Mouse (Mus musculus) ES-E14 (cell line): Measurements from ENCODE around the gene Wdr35.

ENCODE experiments used
- CHD2 ChIP-seq: IDR thresholded peaks from 2 replicates; pipeline ENCODE4 v1.6.1; 2014; ENCODE audit warnings: mild to moderate bottlenecking, low read depth, low read length, inconsistent platforms
- HCFC1 ChIP-seq: IDR thresholded peaks from 2 replicates; pipeline ENCODE4 v1.6.1; 2012; ENCODE audit warnings: low read length, inconsistent platforms, borderline replicate concordance; ENCODE audit not compliant: insufficient read depth
- MAFK ChIP-seq: IDR thresholded peaks from 2 replicates; pipeline ENCODE4 v1.6.1; 2014; ENCODE audit warnings: mild to moderate bottlenecking, low read depth, low read length, inconsistent platforms; ENCODE audit not compliant: insufficient read depth
- ZC3H11A ChIP-seq: IDR thresholded peaks from 2 replicates; pipeline ENCODE4 v1.6.1; 2012; ENCODE audit warnings: low read depth, mild to moderate bottlenecking, inconsistent platforms, low read length, borderline replicate concordance
- ZNF384 ChIP-seq: IDR thresholded peaks from 2 replicates; pipeline ENCODE4 v1.6.1; 2012; ENCODE audit warnings: low read depth, low read length, inconsistent platforms

- no peak for TF ChIP-seq CHD2
- no peak for TF ChIP-seq ZC3H11A
- no peak for TF ChIP-seq MAFK
- TF ChIP-seq HCFC1, result no peak
- TF ChIP-seq ZNF384, result no peak
Observed at GRCm38 (mm10) chr12:9059502-9059901, 85.8 kb downstream of the Wdr35 start.
